Mouse (Mus musculus): Measurements from ENCODE around the gene Luc7l2. TPM values are rescaled to one million over a fixed set of nuclear protein-coding genes. Genes with fewer than 3 reads are reported as not detected.
A peak's percentile ranks its signal among the peaks of the same experiment; 100 is the strongest.

The Luc7l2 gene
- total and polyA plus RNA-seq, 3 experiments: 51.8 to 129 (median 118) TPM

GRCm38 (mm10) chr6:38634461-38634860 lies 83.3 kb downstream of the Luc7l2 start:
- Histone ChIP-seq H3K9me3 (replicated peaks; ENCODE audit: insufficient read depth, low read length) (no peaks in the 10 kb centered on the region), H3K27me3 (ENCODE audit: control insufficient read depth in 1 of 2, insufficient read depth in 2 of 2, low read length in 2 of 2) (no peaks in the 10 kb centered on the region; a peak in 1 of 4 replicates), H3K9ac (ENCODE audit: control insufficient read depth, low read depth, low read length, poor library complexity, severe bottlenecking) (no peak overlapping the region), H3K36me3 (ENCODE audit: control insufficient read depth in 1 of 2, insufficient read depth in 2 of 2, low read length in 2 of 2) (peaks cover 0 to 6% of the 10 kb centered on the region in 2 experiments; a peak in 2 of 4 replicates), H3K79me2 (ENCODE audit: control insufficient read depth, insufficient read depth, low read length, poor library complexity) (peaks cover 2% of the 10 kb centered on the region; the same call in 1 of the 2 replicates), H3K4me3 (ENCODE audit: control insufficient read depth in 1 of 2, insufficient read depth in 1 of 2, low read depth in 2 of 2, low read length in 2 of 2) (no peak overlapping the region), H3K27ac (ENCODE audit: control insufficient read depth, low read depth, low read length) (no peak overlapping the region), H3K4me1 (ENCODE audit: control insufficient read depth in 1 of 2, insufficient read depth in 2 of 2, low read length in 2 of 2) (peaks cover 0 to 16% of the 10 kb centered on the region in 2 experiments; a peak in 2 of 4 replicates)
- TF ChIP-seq CHD2 (IDR thresholded peaks at IDR 0.05; ENCODE audit: low read length): no peak
- no peak for TF ChIP-seq MAX (IDR thresholded peaks at IDR 0.05; ENCODE audit: low read length)
- TF ChIP-seq MAFK (IDR thresholded peaks at IDR 0.05; ENCODE audit: borderline replicate concordance, low read depth, low read length): no peak
- TF ChIP-seq MYB (IDR thresholded peaks at IDR 0.05; ENCODE audit: low read depth, low read length): no peak
- no peak for TF ChIP-seq RCOR1 (IDR thresholded peaks at IDR 0.05; ENCODE audit: low read depth, low read length)
- no peak for TF ChIP-seq CHD1 (IDR thresholded peaks at IDR 0.05; ENCODE audit: low read depth, low read length)
- TF ChIP-seq E2F4 (IDR thresholded peaks at IDR 0.05; ENCODE audit: borderline replicate concordance, low read depth, low read length): no peak
- no peak for TF ChIP-seq USF1 (IDR thresholded peaks at IDR 0.05; ENCODE audit: low read depth, low read length)
- no peak for TF ChIP-seq BHLHE40 (IDR thresholded peaks at IDR 0.05; ENCODE audit: borderline replicate concordance, low read depth, low read length)
- TF ChIP-seq UBTF (IDR thresholded peaks at IDR 0.05; ENCODE audit: borderline replicate concordance, insufficient read depth, low read depth, low read length): no peak
- TF ChIP-seq POLR2A (IDR thresholded peaks at IDR 0.05; ENCODE audit: control insufficient read depth in 1 of 2, insufficient read depth in 1 of 2, low read depth in 1 of 2, low read length in 2 of 2, poor library complexity in 1 of 2): no peak
- no peak for TF ChIP-seq MYC (IDR thresholded peaks at IDR 0.05; ENCODE audit: low read depth, low read length)
- DNase-seq (ENCODE audit: low read depth, low spot score): no peak

- no peaks in the 10 kb centered on the region; a peak in 1 of 4 replicates for H3K27me3 ChIP-seq (ENCODE audit: control insufficient read depth in 1 of 2, insufficient read depth in 2 of 2, low read length in 2 of 2)
- no peaks in the 10 kb centered on the region for H3K9me3 ChIP-seq (replicated peaks; ENCODE audit: insufficient read depth, low read length)
- H3K4me1 ChIP-seq (ENCODE audit: control insufficient read depth in 1 of 2, insufficient read depth in 2 of 2, low read length in 2 of 2): peaks cover 4 to 19% of the 10 kb centered on the region in 2 experiments; a peak in 3 of 4 replicates
- TF ChIP-seq JUND (IDR thresholded peaks at IDR 0.05; ENCODE audit: low read depth, low read length) (no peak), MXI1 (IDR thresholded peaks at IDR 0.05; ENCODE audit: low read depth, low read length) (peak; percentile 48; the same call in 1 of the 2 replicates), UBTF (IDR thresholded peaks at IDR 0.05; ENCODE audit: borderline replicate concordance, insufficient read depth, low read depth, low read length) (0 out of 2 replicates have a peak, but pooled peaks have one; percentile 27), ZNF384 (IDR thresholded peaks at IDR 0.05; ENCODE audit: low read depth, low read length) (no peak), USF2 (IDR thresholded peaks at IDR 0.05; ENCODE audit: borderline replicate concordance in 1 of 2, insufficient read depth in 1 of 2, low read depth in 1 of 2, low read length in 2 of 2) (no peak), POLR2A (IDR thresholded peaks at IDR 0.05; ENCODE audit: control insufficient read depth in 1 of 2, insufficient read depth in 1 of 2, low read depth in 1 of 2, low read length in 2 of 2, poor library complexity in 1 of 2) (0 out of 4 replicates have a peak, but pooled peaks of 1 of the 2 experiments have one; percentile 13), EP300 (IDR thresholded peaks at IDR 0.05; ENCODE audit: low read depth in 1 of 2, low read length in 2 of 2) (no peak), MAFK (IDR thresholded peaks at IDR 0.05; ENCODE audit: borderline replicate concordance, low read depth, low read length) (no peak), MYB (IDR thresholded peaks at IDR 0.05; ENCODE audit: low read depth, low read length) (no peak), BHLHE40 (IDR thresholded peaks at IDR 0.05; ENCODE audit: borderline replicate concordance, low read depth, low read length) (no peak), USF1 (IDR thresholded peaks at IDR 0.05; ENCODE audit: low read depth, low read length) (peak; percentile 39)
- peak overlapping the region; percentile 66 for H3K9ac ChIP-seq (ENCODE audit: control insufficient read depth, low read depth, low read length, poor library complexity, severe bottlenecking)
- peak overlapping the region; percentile 66 to 71 for H3K4me3 ChIP-seq (ENCODE audit: control insufficient read depth in 1 of 2, insufficient read depth in 1 of 2, low read depth in 2 of 2, low read length in 2 of 2)
- DNase-seq (ENCODE audit: low read depth, low spot score): peak; percentile 59
- peaks cover 0 to 9% of the 10 kb centered on the region in 2 experiments; a peak in 2 of 4 replicates for H3K36me3 ChIP-seq (ENCODE audit: control insufficient read depth in 1 of 2, insufficient read depth in 2 of 2, low read length in 2 of 2)
- no peak overlapping the region for H3K27ac ChIP-seq (ENCODE audit: control insufficient read depth, low read depth, low read length)
- H3K79me2 ChIP-seq (ENCODE audit: control insufficient read depth, insufficient read depth, low read length, poor library complexity): peaks cover 2% of the 10 kb centered on the region; the same call in 1 of the 2 replicates
Measured at GRCm38 (mm10) chr6:38635941-38636851, 85.1 kb downstream of the Luc7l2 start.
